Mouse (Mus musculus) liver, postnatal 0 days (tissue): ENCODE results near the gene Pdpn.

Experiments used
- CTCF ChIP-seq: sonication (generic); IDR thresholded peaks from 2 replicates; pipeline ENCODE4 v1.5.1; 2016; ENCODE audit warnings: antibody characterized with exemption, low read depth
- EP300 ChIP-seq: IDR thresholded peaks from 2 replicates; pipeline ENCODE4 v1.6.1; 2016; ENCODE audit warnings: antibody characterized with exemption, low read depth, mild to moderate bottlenecking

- no peak for TF ChIP-seq CTCF
- no peak for TF ChIP-seq EP300
Measured at GRCm38 (mm10) chr4:143259718-143260349, 39.5 kb downstream of the Pdpn start.
